Mouse (Mus musculus) testis, adult 2 months (tissue): ENCODE results near the gene 4930442H23Rik. TPM values are rescaled to one million over a fixed set of nuclear protein-coding genes. Genes with fewer than 3 reads are reported as not detected.
A peak's percentile ranks its signal among the peaks of the same experiment; 100 is the strongest.
"Not testable (repeated sequence)": the region's sequence is repeated elsewhere in the genome, so short reads cannot be mapped to it uniquely, and the experiment has no call there.

ENCODE experiments used
- H3K27ac ChIP-seq: fragments of 200-500 bp; 2 replicates; pipeline ENCODE4 v1.5.1; 2012; ENCODE audit warnings: low read depth, low read length; ENCODE audit not compliant: control insufficient read depth, insufficient read depth
- H3K27me3 ChIP-seq: fragments of 200-500 bp; 2 replicates; pipeline ENCODE4 v1.6.1; 2012; ENCODE audit warnings: mild to moderate bottlenecking, low read length, moderate library complexity; ENCODE audit not compliant: control insufficient read depth, insufficient read depth
- H3K36me3 ChIP-seq: fragments of 200-500 bp; 2 replicates; pipeline ENCODE4 v1.6.1; 2012; ENCODE audit warnings: mild to moderate bottlenecking, low read length; ENCODE audit not compliant: control insufficient read depth, insufficient read depth
- H3K4me1 ChIP-seq: fragments of 200-500 bp; 2 replicates; pipeline ENCODE4 v1.6.1; 2012; ENCODE audit warnings: low read length; ENCODE audit not compliant: control insufficient read depth, insufficient read depth
- H3K4me3 ChIP-seq: fragments of 200-500 bp; 2 replicates; pipeline ENCODE4 v1.5.1; 2012; ENCODE audit warnings: low read depth, mild to moderate bottlenecking, low read length, moderate library complexity, mixed read lengths; ENCODE audit not compliant: control insufficient read depth
- CTCF ChIP-seq: fragments of 200-500 bp; IDR thresholded peaks from 2 replicates; pipeline ENCODE4 v1.5.1; 2012; ENCODE audit warnings: low read depth, mild to moderate bottlenecking, inconsistent platforms, low read length, moderate library complexity; ENCODE audit not compliant: control insufficient read depth, insufficient read depth, insufficient replicate concordance
- POLR2A ChIP-seq: fragments of 200-500 bp; IDR thresholded peaks from 2 replicates; pipeline ENCODE4 v1.6.1; 2012; ENCODE audit warnings: low read depth, mild to moderate bottlenecking, inconsistent platforms, low read length, moderate library complexity; ENCODE audit not compliant: control insufficient read depth
- polyA plus RNA-seq: library from polyadenylated mRNA; depleted of rRNA; stranded (reverse); fragments of >200 nt; gene quantifications from 2 replicates; pipeline ENCODE4 v1.2.3, GENCODE M21; 2012

The 4930442H23Rik gene
- polyA plus RNA-seq, 1 experiment: 1.4 TPM

- H3K36me3 ChIP-seq: no peaks in the 10 kb centered on the region
Observed at GRCm38 (mm10) chr10:81190236-81190911, 6.7 kb upstream of the 4930442H23Rik start.

GRCm38 (mm10) chr10:81189821-81190220 lies 6.2 kb upstream of the 4930442H23Rik start:
- H3K4me1 ChIP-seq: peaks cover 38% of the 10 kb centered on the region
- H3K36me3 ChIP-seq: no peaks in the 10 kb centered on the region
- no peak for TF ChIP-seq CTCF
- TF ChIP-seq POLR2A: no peak
- no peak overlapping the region for H3K27ac ChIP-seq
- H3K4me3 ChIP-seq: no peak overlapping the region; the same call in none of the 2 replicates
- no peaks in the 10 kb centered on the region for H3K27me3 ChIP-seq

More at GRCm38 (mm10) chr10:81190236-81190911, 6.7 kb upstream of the 4930442H23Rik start:
- Histone ChIP-seq H3K4me1 (peaks cover 42% of the 10 kb centered on the region), H3K27me3 (no peaks in the 10 kb centered on the region), H3K27ac (no peak overlapping the region), H3K4me3 (no peak overlapping the region; the same call in none of the 2 replicates)
- TF ChIP-seq POLR2A: no peak
- TF ChIP-seq CTCF: peak; percentile 74; the same call in 1 of the 2 replicates

DNA sequence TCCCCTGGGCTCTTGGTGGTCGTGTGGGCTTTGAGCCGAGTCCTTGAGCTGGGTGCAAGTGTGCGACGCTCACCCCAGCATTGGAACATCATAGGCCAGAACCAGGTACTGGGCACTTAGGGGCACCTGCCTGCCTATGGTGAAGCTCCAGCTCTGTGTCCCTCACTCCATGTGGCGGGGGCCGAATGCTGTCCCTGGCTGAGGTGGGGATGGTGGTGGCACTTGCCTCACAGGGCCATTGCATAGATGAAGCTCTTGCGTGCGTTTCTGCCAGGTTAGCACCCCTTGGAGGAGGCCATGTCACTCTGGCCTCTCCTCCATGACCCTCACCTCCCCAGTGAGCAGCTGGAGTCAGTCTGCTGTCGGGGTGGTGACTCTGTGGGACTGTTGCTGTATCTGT lies 3.5 kb upstream of the 4930442H23Rik start:
- no peak overlapping the region for H3K4me3 ChIP-seq
- no peaks in the 10 kb centered on the region for H3K27me3 ChIP-seq
- H3K4me1 ChIP-seq: peaks cover 33% of the 10 kb centered on the region
- TF ChIP-seq POLR2A: no peak
- no peak for TF ChIP-seq CTCF
- H3K36me3 ChIP-seq: no peaks in the 10 kb centered on the region
- no peak overlapping the region for H3K27ac ChIP-seq

GRCm38 (mm10) chr10:81184765-81185164 lies 1.1 kb upstream of the 4930442H23Rik start:
- Histone ChIP-seq H3K27ac (no peak overlapping the region), H3K4me1 (peaks cover 13% of the 10 kb centered on the region), H3K36me3 (no peaks in the 10 kb centered on the region; the same call in 1 of the 2 replicates), H3K27me3 (no peaks in the 10 kb centered on the region), H3K4me3 (no peak overlapping the region)
- no peak for TF ChIP-seq POLR2A
- TF ChIP-seq CTCF: no peak

DNA sequence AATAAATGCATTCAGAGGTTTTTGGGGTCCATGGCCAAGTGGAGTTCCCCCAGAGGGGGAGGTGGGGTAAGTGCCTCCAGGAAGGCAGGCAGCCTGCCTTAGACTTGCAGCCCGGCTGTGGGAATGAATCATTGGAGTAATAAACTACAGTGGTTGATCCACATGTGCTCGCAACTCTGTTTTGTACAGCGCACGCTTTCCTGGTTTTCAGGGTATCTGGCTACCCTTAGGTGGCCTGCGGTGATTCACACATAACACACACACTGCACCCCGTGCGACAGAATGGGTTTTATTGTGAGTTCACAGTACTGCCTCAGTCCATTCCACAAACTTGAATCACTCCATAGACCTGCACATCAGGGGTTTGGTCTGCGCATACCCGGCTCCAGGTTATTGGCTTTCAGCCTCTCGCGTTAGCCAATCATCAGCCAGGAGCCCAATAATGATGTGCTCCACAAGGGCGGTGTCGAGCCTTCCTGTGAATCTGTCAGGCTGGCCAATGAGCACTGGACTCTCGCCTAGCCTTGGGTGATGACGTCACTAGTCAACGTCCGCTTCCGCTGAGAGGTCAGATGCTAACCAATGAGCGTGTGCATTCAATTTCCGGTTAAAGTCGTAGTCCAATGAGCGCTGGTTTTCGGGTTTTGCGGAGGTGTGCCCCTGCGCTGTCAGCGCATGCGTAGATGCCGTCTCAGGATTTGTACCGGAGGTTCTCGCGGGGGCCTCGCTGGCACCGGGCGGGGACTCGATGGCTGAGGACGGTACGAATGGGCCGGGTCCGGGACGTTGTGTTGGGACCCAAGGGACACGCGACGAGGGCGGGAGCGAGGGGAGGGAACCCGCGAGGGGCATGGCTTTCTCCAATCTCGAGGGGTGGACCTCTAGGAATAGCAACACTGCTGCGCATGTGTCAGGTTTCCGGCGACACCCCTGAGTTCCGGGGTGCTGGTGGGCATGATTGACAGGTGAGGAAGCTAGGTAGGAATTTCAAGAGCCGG lies 1.0 kb downstream of the 4930442H23Rik start, which contains the start of gene Dapk3:
Dapk3 (plus strand) TSS at position 670 of the 998 bp plus-strand sequence.
- peak; percentile 70 for TF ChIP-seq POLR2A
- TF ChIP-seq CTCF: no peak

DNA sequence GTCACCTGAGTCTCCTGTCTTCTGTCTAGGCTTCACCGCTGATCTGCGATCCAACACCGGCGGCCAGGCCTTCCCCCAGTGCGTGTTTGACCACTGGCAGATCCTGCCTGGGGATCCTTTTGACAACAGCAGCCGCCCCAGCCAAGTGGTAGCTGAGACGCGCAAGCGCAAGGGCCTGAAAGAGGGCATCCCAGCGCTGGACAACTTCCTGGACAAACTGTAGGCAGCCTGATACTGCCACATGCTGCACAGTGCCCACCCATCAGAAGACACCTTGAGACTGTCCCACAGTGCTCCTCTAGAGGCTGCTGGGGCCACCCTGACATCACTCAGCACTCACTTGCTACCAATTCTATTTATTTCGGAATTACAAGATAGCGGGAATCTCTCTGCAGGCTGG lies 1.8 kb downstream of the 4930442H23Rik start:
- H3K4me1 ChIP-seq: peaks cover 11% of the 10 kb centered on the region
- not testable (repeated sequence) for H3K36me3 ChIP-seq, H3K4me3 ChIP-seq, H3K27me3 ChIP-seq, H3K27ac ChIP-seq

More for the DNA sequence above, 1.0 kb downstream of the 4930442H23Rik start, which contains the start of gene Dapk3:
- H3K27me3 ChIP-seq: no peaks in the 10 kb centered on the region
- H3K27ac ChIP-seq: peak within 1 kb of the TSS; percentile 75
- peaks cover 11% of the 10 kb centered on the region for H3K4me1 ChIP-seq
- H3K4me3 ChIP-seq: peak within 1 kb of the TSS; percentile 84
- no peaks in the 10 kb centered on the region; the same call in none of the 2 replicates for H3K36me3 ChIP-seq

GRCm38 (mm10) chr10:81180946-81181345 lies 2.7 kb downstream of the 4930442H23Rik start:
- TF ChIP-seq CTCF: no peak
- no peak for TF ChIP-seq POLR2A
- peaks cover 11% of the 10 kb centered on the region for H3K4me1 ChIP-seq

More at GRCm38 (mm10) chr10:81180946-81181345, 2.7 kb downstream of the 4930442H23Rik start:
- Histone ChIP-seq H3K27ac (no peak overlapping the region), H3K36me3 (no peaks in the 10 kb centered on the region; the same call in none of the 2 replicates), H3K27me3 (no peaks in the 10 kb centered on the region), H3K4me3 (no peak overlapping the region)
